Mouse (Mus musculus) heart, embryonic 16.5 days (tissue): ENCODE data around the gene Nfib. TPM values are rescaled to one million over a fixed set of nuclear protein-coding genes. Genes with fewer than 3 reads are reported as not detected.

Experiments used
- ATAC-seq: fragments of 200-750 bp; cut with Nextera tagmentation; replicated peaks from 2 replicates; pipeline ENCODE4 v1.8.0; 2017; ENCODE audit warnings: moderate number of reproducible peaks; ENCODE audit not compliant: insufficient read depth, low FRiP score; ENCODE audit errors: extremely low read depth
- H3K27ac ChIP-seq: fragments of 300-500 bp; sonication (generic); 2 replicates; pipeline ENCODE4 v1.5.1; 2014; ENCODE audit warnings: mild to moderate bottlenecking, low read length, control low read depth, moderate library complexity
- H3K27me3 ChIP-seq: fragments of 300-500 bp; sonication (generic); 2 replicates; pipeline ENCODE4 v1.6.1; 2014; ENCODE audit warnings: low read length, mixed read lengths; ENCODE audit not compliant: control insufficient read depth, insufficient read depth
- H3K36me3 ChIP-seq: fragments of 300-500 bp; sonication (generic); 2 replicates; pipeline ENCODE4 v1.6.1; 2014; ENCODE audit not compliant: control insufficient read depth, insufficient read depth
- H3K4me1 ChIP-seq: fragments of 300-500 bp; sonication (generic); 2 replicates; pipeline ENCODE4 v1.6.1; 2014; ENCODE audit warnings: low read length, mixed read lengths; ENCODE audit not compliant: control insufficient read depth, insufficient read depth
- H3K4me2 ChIP-seq: fragments of 300-500 bp; sonication (generic); 2 replicates; pipeline ENCODE4 v1.6.1; 2014; ENCODE audit warnings: low read depth, mild to moderate bottlenecking, control low read depth, low read length
- H3K4me3 ChIP-seq: fragments of 300-500 bp; sonication (generic); 2 replicates; pipeline ENCODE4 v1.5.1; 2014; ENCODE audit warnings: mild to moderate bottlenecking, control low read depth, low read length
- H3K9ac ChIP-seq: fragments of 300-500 bp; sonication (generic); 2 replicates; pipeline ENCODE4 v1.6.1; 2014; ENCODE audit warnings: low read length, control low read depth
- H3K9me3 ChIP-seq: fragments of 300-500 bp; sonication (generic); replicated peaks from 2 replicates; pipeline ENCODE4 v1.6.1; 2016; ENCODE audit warnings: low read length; ENCODE audit not compliant: control insufficient read depth
- WGBS: fragments of 180-500 bp; shearing (Covaris S2); extraction: QIAGEN DNeasy Blood & Tissue Kit; methylation state at CpG from one replicate; pipeline ENCODE4 v1.1.7; 2014; 5-methylcytosine and 5-hydroxymethylcytosine counted together
- polyA plus RNA-seq: library from polyadenylated mRNA; unstranded; fragments of >200 nt; fragmentation: Nextera tagmentation; extraction: Ambion mirVana; gene quantifications from 2 replicates; pipeline ENCODE4 v1.2.1, GENCODE M21; 2015

Nfib gene
- polyA plus RNA-seq, 1 experiment from 2014 or later = 56.7 TPM

DNA sequence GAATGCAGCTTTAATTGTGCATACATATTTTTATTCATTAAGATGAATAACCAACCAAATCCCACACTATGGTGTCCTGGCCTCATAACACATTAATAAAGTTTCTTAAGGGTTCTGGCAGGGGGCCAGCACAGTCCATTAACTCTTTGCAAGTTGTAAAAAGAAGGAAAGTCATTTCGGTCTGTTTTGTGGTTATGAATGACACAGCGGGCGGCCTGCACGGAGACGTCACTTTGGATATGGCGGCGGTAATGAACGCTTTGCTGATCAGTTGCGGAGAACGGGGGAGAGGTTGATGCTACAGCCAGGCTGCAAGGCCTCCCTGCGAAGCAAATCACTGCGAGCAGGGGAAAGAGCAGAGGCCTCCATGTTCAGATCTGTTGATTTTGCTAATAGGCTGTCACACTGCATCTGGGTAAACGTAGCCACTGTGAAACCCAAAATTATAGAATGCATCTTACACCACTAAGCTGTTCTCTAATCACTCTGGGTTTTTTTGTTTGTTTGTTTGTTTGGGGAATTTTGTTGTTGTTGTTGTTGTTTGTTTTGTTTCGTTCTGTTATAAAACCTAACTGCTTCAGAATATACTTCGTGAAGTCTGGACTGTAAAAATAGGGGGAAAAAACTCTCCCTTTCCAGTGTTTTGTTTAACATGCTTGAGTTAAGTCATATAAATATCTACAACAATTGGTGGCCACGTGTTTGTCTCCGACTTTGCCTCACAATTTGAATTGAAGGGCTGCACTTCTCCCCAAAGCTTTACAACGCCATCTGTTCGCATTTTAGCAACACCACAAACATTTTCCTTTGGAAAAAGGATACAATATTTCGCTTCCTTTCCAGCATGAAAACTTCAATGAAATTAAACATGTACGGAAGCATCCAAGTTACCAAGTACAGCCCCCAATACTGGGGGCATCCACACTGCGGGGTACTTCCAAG, 296.8 kb downstream of the Nfib start:
- Histone ChIP-seq H3K36me3 (no peaks in the 10 kb centered on the region; the same call in 1 of the 2 replicates), H3K9me3 (no peaks in the 10 kb centered on the region), H3K9ac (no peak overlapping the region), H3K4me3 (no peak overlapping the region), H3K27ac (peak overlapping the region; percentile 29; the same call in 1 of the 2 replicates), H3K4me2 (no peak overlapping the region), H3K4me1 (peaks cover 55% of the 10 kb centered on the region), H3K27me3 (no peaks in the 10 kb centered on the region)
- WGBS = 76% methylated on average over 22 of the region's 22 CpGs
- ATAC-seq = no peak

DNA sequence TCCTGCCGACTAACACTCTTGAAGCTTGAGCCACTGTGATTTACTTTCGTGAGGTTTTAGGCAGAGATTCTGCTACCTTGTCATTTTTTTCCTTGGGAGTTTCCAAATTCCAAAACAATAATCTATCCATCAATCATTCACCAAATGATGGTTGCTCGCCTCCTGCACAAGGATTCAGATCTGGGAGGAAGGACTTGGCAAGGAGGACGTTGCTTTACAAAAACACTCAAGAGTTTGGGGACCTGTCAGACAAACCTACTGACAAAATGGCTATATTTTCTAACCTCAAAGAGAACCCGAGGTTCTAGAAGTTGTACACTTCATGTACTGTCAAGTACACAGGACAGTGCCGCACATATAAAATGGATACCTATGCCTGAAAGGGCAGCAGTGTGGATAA, 299.0 kb downstream of the Nfib start:
- Histone ChIP-seq H3K9ac (no peak overlapping the region), H3K36me3 (no peaks in the 10 kb centered on the region), H3K4me3 (no peak overlapping the region), H3K4me1 (peaks cover 48% of the 10 kb centered on the region), H3K4me2 (no peak overlapping the region), H3K27ac (0 out of 2 replicates have a peak overlapping the region, but pooled peaks have one; percentile 17), H3K27me3 (no peaks in the 10 kb centered on the region), H3K9me3 (no peaks in the 10 kb centered on the region)
- 43% methylated on average over 6 of the region's 6 CpGs for WGBS
- no peak for ATAC-seq

DNA sequence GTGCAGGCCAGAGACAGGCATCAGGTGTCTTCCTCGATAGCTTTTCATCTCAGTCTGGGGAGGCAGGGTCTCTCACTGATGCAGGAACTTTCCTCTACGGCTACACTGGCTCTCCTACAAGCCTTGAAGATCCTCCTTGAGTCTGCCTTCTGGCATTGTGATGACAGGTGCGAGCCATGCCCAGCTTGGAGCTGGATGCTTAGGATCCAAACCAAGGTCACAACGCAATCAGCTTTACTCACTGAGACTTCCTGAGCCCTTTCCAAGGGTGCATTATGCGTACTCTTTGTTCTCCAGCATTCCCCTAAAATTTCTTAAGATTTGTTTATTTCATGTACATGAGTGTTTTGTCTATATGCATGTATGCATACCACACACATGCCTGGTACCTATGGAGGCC, 299.8 kb downstream of the Nfib start:
- Histone ChIP-seq H3K4me3 (no peak overlapping the region), H3K27ac (no peak overlapping the region), H3K36me3 (no peaks in the 10 kb centered on the region), H3K9ac (no peak overlapping the region), H3K9me3 (no peaks in the 10 kb centered on the region), H3K27me3 (no peaks in the 10 kb centered on the region), H3K4me2 (no peak overlapping the region), H3K4me1 (peaks cover 48% of the 10 kb centered on the region)
- 81% methylated on average over 5 of the region's 5 CpGs for WGBS
- ATAC-seq = no peak

DNA sequence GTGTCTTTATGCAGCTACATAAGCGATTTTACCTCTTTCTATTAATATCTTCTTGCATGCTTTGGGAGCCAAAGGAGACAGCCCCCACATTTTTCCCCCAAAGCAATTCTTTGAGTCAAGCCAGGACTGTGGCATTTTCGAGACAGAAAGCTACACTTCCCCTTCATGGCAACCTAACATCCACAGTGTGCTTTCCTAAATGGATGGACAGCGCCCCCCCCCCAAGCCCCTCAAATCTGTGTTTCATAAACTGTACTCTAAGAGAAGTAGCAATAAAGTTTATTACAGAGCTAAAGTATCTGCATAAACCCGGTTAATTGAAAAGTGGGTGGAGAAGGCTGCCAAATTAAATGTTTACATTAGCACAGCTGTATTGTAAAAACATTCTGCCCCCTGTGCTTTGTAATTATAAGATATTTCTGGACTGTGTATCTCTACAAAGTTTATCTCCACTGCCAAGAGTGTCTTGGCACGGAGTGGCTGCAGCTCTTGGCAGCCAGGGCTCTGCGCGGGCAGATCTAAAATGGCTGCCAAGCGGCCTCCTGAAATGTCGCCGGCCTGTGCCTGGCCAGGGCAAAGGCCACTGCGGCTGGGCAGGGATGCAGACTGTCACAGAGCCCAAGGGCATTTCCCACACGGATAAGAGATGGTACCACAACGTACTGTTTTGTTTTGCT, 301.4 kb downstream of the Nfib start:
- Histone ChIP-seq H3K4me2 (peak overlapping the region; percentile 60), H3K4me1 (peaks cover 60% of the 10 kb centered on the region), H3K27ac (peak overlapping the region; percentile 85), H3K27me3 (no peaks in the 10 kb centered on the region), H3K36me3 (no peaks in the 10 kb centered on the region), H3K9ac (peak overlapping the region; percentile 31; the same call in 1 of the 2 replicates), H3K9me3 (no peaks in the 10 kb centered on the region), H3K4me3 (0 out of 2 replicates have a peak overlapping the region, but pooled peaks have one; percentile 17)
- WGBS = 19% methylated on average over 13 of the region's 13 CpGs
- peak; percentile 86 for ATAC-seq

DNA sequence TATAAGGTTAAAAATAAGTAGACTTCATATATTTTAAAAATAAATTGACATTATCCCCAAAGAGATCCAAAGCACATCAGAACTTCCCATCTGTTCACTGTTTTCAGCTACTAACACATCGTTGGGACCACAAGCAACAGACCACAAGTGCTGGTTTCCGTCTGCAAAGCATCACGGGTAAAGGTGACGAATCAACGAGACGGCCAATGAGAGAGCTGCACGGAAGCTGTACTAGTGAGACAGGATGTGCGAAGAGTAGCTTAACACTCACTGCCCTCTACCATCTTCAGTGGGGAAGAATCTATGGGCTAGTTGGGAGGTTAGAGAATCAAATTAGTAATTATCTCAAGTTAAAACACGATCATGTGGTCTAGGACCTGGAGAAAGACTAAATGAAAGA, 302.9 kb downstream of the Nfib start:
- Histone ChIP-seq H3K4me1 (peaks cover 65% of the 10 kb centered on the region), H3K4me2 (no peak overlapping the region), H3K36me3 (no peaks in the 10 kb centered on the region), H3K27me3 (no peaks in the 10 kb centered on the region), H3K27ac (0 out of 2 replicates have a peak overlapping the region, but pooled peaks have one; percentile 34), H3K9me3 (no peaks in the 10 kb centered on the region), H3K4me3 (no peak overlapping the region), H3K9ac (no peak overlapping the region)
- 88% methylated on average over 9 of the region's 9 CpGs for WGBS
- ATAC-seq = no peak

DNA sequence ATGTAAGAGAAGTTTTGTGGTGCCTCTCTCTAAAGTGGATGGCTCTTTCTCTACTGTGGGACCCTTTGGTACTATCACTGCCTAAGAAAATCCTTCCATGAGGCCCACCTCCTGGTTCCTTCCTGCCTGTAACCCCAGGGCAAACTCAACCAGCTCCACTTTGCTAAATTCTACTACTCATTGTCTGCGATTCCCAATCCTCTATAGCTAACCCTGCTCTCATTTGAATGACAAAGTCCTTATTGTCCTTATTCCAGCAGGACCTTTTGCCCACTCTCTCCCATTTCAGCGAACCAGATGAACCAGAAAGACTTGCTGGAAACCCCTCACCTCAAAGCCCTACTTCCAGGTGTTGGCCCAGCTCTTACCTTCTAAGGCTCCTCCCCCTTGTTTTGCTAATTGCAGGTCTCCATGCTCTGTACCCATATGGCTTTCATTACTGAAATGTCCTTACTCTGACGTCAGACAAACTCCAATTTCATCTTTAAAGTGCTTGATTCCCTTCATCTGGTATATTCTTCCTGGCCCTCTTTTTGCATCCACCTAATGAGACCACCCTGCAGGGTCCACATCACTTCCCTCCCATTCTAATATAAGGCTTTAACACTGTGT, 304.0 kb downstream of the Nfib start:
- peaks cover 67% of the 10 kb centered on the region for H3K4me1 ChIP-seq
- H3K27ac ChIP-seq = no peak overlapping the region
- ATAC-seq = no peak
- no peaks in the 10 kb centered on the region for H3K36me3 ChIP-seq
- 66% methylated on average over 3 of the region's 3 CpGs for WGBS
- no peaks in the 10 kb centered on the region for H3K9me3 ChIP-seq
- H3K4me2 ChIP-seq = no peak overlapping the region
- no peak overlapping the region for H3K9ac ChIP-seq
- H3K27me3 ChIP-seq = no peaks in the 10 kb centered on the region
- H3K4me3 ChIP-seq = no peak overlapping the region

DNA sequence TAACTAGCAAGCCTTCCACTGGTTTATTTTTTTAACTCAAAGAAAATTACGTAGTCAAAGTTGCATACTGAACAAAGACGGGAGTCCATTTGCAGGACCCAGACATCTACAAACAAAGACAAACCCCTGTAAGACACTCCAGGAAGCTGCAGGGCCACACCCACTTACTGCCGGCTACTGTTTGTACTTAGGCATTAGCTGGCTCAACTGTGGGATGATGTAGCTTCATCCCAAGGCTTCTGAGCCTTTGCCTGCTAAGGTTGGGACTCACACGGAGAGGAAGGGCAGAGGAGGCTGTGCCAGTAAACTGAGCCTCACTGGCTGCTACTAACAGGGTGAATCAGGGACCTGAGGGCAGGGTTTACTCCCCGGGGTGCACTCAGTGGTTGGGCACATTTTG, 305.0 kb downstream of the Nfib start:
- H3K4me2 ChIP-seq = 0 out of 2 replicates have a peak overlapping the region, but pooled peaks have one; percentile 27
- no peak overlapping the region for H3K4me3 ChIP-seq
- peak overlapping the region; percentile 86 for H3K27ac ChIP-seq
- peak; percentile 28; the same call in 1 of the 2 replicates for ATAC-seq
- H3K9ac ChIP-seq = no peak overlapping the region
- no peaks in the 10 kb centered on the region for H3K36me3 ChIP-seq
- WGBS = 22% methylated on average over 5 of the region's 5 CpGs
- H3K27me3 ChIP-seq = no peaks in the 10 kb centered on the region
- no peaks in the 10 kb centered on the region for H3K9me3 ChIP-seq
- peaks cover 57% of the 10 kb centered on the region for H3K4me1 ChIP-seq

DNA sequence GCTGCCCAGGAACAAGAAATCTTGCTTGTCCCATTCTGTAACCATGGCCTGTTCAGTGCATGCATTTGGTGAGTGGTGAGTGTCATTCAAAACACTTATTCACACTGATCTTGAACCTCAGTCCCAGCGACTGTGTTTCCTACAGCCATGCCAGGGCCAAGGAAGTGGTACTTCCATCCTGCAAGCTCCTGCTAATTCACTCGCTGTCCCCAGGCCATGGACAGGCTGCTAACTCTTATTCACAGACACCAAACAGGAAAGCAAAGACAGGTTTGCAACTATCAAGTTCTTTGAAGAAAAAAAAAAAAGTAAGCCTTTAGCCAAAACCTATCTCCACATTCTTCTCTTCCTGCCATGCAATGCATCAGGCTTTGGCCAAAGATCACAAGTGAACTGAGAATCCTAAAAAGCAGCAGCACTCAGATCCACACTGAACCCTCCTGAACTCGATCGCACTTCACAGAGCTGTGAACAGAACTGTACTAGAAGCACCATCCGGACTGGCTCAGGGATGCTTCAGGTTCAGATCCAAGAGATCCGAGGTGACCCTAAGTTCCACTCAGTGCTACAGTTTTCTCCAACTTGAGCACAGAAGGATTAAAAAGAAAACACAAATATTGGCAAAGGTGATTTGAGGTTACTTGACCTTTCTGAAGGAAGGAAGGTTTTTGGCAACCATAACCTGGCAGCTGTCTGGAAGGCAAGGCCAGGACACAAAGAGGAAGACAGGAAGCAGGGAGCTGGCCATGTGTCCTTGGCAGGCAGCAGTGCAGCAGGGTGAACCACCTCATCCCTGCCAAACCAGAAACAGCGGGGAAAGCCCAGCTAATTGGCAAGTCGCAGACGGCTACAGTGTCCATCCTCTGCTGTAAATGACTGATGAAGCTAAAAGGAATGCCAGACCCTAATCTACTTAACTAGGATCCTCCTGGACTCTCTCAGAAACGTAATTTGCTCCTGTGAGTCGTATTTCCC, 305.9 kb downstream of the Nfib start:
- peak overlapping the region; percentile 36; the same call in 1 of the 2 replicates for H3K9ac ChIP-seq
- no peaks in the 10 kb centered on the region for H3K9me3 ChIP-seq
- H3K27ac ChIP-seq = peak overlapping the region; percentile 86
- no peak overlapping the region for H3K4me3 ChIP-seq
- no peaks in the 10 kb centered on the region for H3K36me3 ChIP-seq
- ATAC-seq = peak; percentile 30; the same call in 1 of the 2 replicates
- WGBS = 27% methylated on average over 11 of the region's 11 CpGs
- no peak overlapping the region for H3K4me2 ChIP-seq
- H3K27me3 ChIP-seq = no peaks in the 10 kb centered on the region
- peaks cover 49% of the 10 kb centered on the region for H3K4me1 ChIP-seq
